In genomic region chr11:48862784-48863319, GRCm38 (mm10) we compare ENCODE assay signal across 12 mouse cellular contexts.
"Had no signal": no experiment of that assay in that cellular context is flagged by ENCODE, and none has a peak within 500 bp of the region (broad histone marks: within the 10 kb centered on the region; RNA-seq: fewer than 3 reads in every experiment).

No protein-coding gene starts in this region.

- H3K36me3 ChIP-seq: limb, embryonic 12.5 days; midbrain, embryonic 12.5 days had no signal

- H3K27ac ChIP-seq: layer of hippocampus, adult 2 months; limb, embryonic 12.5 days; lung, embryonic 15.5 days; macrophage; midbrain, embryonic 12.5 days; stomach, embryonic 15.5 days had no signal

- H3K9me3 ChIP-seq: limb, embryonic 12.5 days; lung, embryonic 15.5 days; megakaryocyte, embryonic 14.5 days; midbrain, embryonic 12.5 days; stomach, embryonic 15.5 days had no signal

- H3K4me3 ChIP-seq: layer of hippocampus, adult 2 months; limb, embryonic 12.5 days; lung, embryonic 15.5 days; megakaryocyte, embryonic 14.5 days; midbrain, embryonic 12.5 days; stomach, embryonic 15.5 days had no signal

- H3K9ac ChIP-seq: limb, embryonic 12.5 days; lung, embryonic 15.5 days; midbrain, embryonic 12.5 days; stomach, embryonic 15.5 days had no signal

- H3K4me2 ChIP-seq: limb, embryonic 12.5 days; lung, embryonic 15.5 days; midbrain, embryonic 12.5 days; stomach, embryonic 15.5 days had no signal

- H3K27me3 ChIP-seq: megakaryocyte, embryonic 14.5 days; stomach, embryonic 15.5 days had no signal

- DNase-seq: kidney, adult 18-20 months; kidney, postnatal 10 days; kidney, postnatal 4 days; lung, postnatal 14 days; right cerebral cortex, postnatal 14 days had no signal
